Mouse (Mus musculus) cortical plate, adult 2 months (tissue): Measurements from ENCODE around the gene Slit1.

Experiments
- CTCF ChIP-seq: fragments of 200-500 bp; IDR thresholded peaks from 2 replicates; pipeline ENCODE4 v1.5.1; 2011; ENCODE audit warnings: mild to moderate bottlenecking, control low read depth, low read length; ENCODE audit not compliant: insufficient read depth; ENCODE audit errors: extremely low read depth
- POLR2A ChIP-seq: fragments of 200-500 bp; IDR thresholded peaks from 2 replicates; pipeline ENCODE4 v1.6.1; 2011; ENCODE audit warnings: mild to moderate bottlenecking, low read length, control low read depth; ENCODE audit not compliant: insufficient read depth; ENCODE audit errors: extremely low read depth

- TF ChIP-seq CTCF (no peak), POLR2A (no peak)
These were observed 126.4 kb downstream of the Slit1 start for GRCm38 (mm10) chr19:41617102-41617501.
